8 mouse cellular contexts compared by ENCODE assay signal in the genomic region with DNA sequence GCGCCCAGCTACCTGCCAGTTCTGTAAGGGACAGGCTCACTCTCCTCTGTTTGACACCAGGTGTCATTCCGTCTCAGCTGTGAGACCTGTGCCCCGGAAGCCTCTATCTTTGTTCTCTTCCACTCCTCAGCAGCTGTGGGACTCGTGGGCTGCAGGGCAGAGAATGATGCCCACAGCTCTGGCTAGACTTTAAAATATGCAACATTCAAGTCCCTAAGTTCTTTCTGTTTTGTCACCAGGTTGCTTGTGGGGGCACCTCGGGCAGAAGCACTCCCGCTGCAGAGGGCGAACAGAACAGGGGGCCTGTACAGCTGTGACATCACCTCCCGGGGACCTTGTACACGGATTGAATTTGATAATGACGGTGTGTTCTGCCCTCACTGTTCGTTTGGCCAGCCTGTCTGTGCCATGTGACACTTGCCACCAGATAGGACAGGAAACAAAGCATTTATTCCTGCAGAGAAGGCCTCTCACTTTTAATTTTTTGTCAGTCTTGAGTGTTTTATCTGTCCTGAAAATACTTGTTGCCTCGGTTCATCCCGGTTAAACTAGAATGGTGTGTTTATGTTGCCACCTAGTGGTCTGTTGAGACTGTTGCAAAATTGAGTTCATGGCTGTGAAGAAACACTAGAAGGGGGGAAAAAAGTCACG. TPM values are rescaled to one million over a fixed set of nuclear protein-coding genes. Genes with fewer than 3 reads are reported as not detected.
DNase-seq lines count a peak whose midpoint lies in the region; ATAC-seq lines count a peak whose summit lies in the region.

No protein-coding gene starts in this region.

- DNase-seq in lung, adult 18-20 months = no peak
- peak; percentile 76 for DNase-seq in adipocyte (ENCODE audit: low spot score)
- peak; percentile 41 for DNase-seq in retina, postnatal 7 days (ENCODE audit: low read depth, low spot score)
- no peak for DNase-seq in spleen, postnatal 14 days (ENCODE audit: low spot score in 2 of 2)
- no peak for DNase-seq in urinary bladder, postnatal 25 days (ENCODE audit: low spot score)

- no peak overlapping the region for H3K9ac ChIP-seq in lung, embryonic 15.5 days
- no peak overlapping the region for H3K9ac ChIP-seq in embryonic facial prominence, embryonic 15.5 days
- H3K9ac ChIP-seq in limb, embryonic 13.5 days = no peak overlapping the region

- no peak overlapping the region; the same call in 1 of the 2 replicates for H3K4me2 ChIP-seq in lung, embryonic 15.5 days
- H3K4me2 ChIP-seq in embryonic facial prominence, embryonic 15.5 days (replicated peaks) = peak overlapping the region; percentile 36
- H3K4me2 ChIP-seq in limb, embryonic 13.5 days (replicated peaks) = 0 out of 2 replicates have a peak overlapping the region, but pooled peaks have one; percentile 5

- no peak overlapping the region for H3K27ac ChIP-seq in lung, embryonic 15.5 days
- 0 out of 2 replicates have a peak overlapping the region, but pooled peaks have one; percentile 22 for H3K27ac ChIP-seq in embryonic facial prominence, embryonic 15.5 days (replicated peaks)
- H3K27ac ChIP-seq in limb, embryonic 13.5 days = no peak overlapping the region

- H3K27me3 ChIP-seq in lung, embryonic 15.5 days = no peaks in the 10 kb centered on the region
- H3K27me3 ChIP-seq in embryonic facial prominence, embryonic 15.5 days = no peaks in the 10 kb centered on the region
- H3K27me3 ChIP-seq in limb, embryonic 13.5 days = no peaks in the 10 kb centered on the region

- WGBS in lung, embryonic 15.5 days = 29% methylated on average over 14 of the region's 14 CpGs
- WGBS in embryonic facial prominence, embryonic 15.5 days = 21% methylated on average over 14 of the region's 14 CpGs
- 36% methylated on average over 14 of the region's 14 CpGs for WGBS in limb, embryonic 13.5 days

- 0 out of 2 replicates have a peak, but pooled peaks cover 6% of the 10 kb centered on the region for H3K36me3 ChIP-seq in lung, embryonic 15.5 days
- no peaks in the 10 kb centered on the region; the same call in 1 of the 2 replicates for H3K36me3 ChIP-seq in embryonic facial prominence, embryonic 15.5 days
- H3K36me3 ChIP-seq in limb, embryonic 13.5 days = no peaks in the 10 kb centered on the region

- H3K4me1 ChIP-seq in lung, embryonic 15.5 days = peaks cover 43% of the 10 kb centered on the region
- H3K4me1 ChIP-seq in embryonic facial prominence, embryonic 15.5 days = peaks cover 40% of the 10 kb centered on the region
- H3K4me1 ChIP-seq in limb, embryonic 13.5 days = peaks cover 33% of the 10 kb centered on the region

- no peaks in the 10 kb centered on the region for H3K9me3 ChIP-seq in lung, embryonic 15.5 days
- H3K9me3 ChIP-seq in embryonic facial prominence, embryonic 15.5 days (replicated peaks) = no peaks in the 10 kb centered on the region
- no peaks in the 10 kb centered on the region for H3K9me3 ChIP-seq in limb, embryonic 13.5 days

- ATAC-seq in lung, embryonic 15.5 days (ENCODE audit: borderline replicate concordance, extremely low read depth, low FRiP score, low TSS enrichment) = peak; percentile 45; the same call in 1 of the 2 replicates
- no peak for ATAC-seq in embryonic facial prominence, embryonic 15.5 days (ENCODE audit: insufficient number of reproducible peaks, low FRiP score, low TSS enrichment, low read depth)
- ATAC-seq in limb, embryonic 13.5 days (ENCODE audit: low FRiP score, low read depth) = no peak

- no peak overlapping the region for H3K4me3 ChIP-seq in lung, embryonic 15.5 days
- H3K4me3 ChIP-seq in embryonic facial prominence, embryonic 15.5 days (replicated peaks) = no peak overlapping the region
- no peak overlapping the region for H3K4me3 ChIP-seq in limb, embryonic 13.5 days

RNA-seq across cellular contexts. Expression of a gene that starts 56.5 kb away (rescaled TPM):
- 48.6 and 50.1 TPM in 2 replicates for polyA plus RNA-seq in lung, embryonic 15.5 days (2015; fragmentation: Nextera tagmentation; extraction: Ambion mirVana)
- polyA plus RNA-seq in embryonic facial prominence, embryonic 15.5 days (2015; fragmentation: Nextera tagmentation; extraction: Ambion mirVana) = 49.0 and 58.1 TPM in 2 replicates
- polyA plus RNA-seq in limb, embryonic 13.5 days (2015; fragmentation: Nextera tagmentation; extraction: Ambion mirVana) = 55.2 and 58.7 TPM in 2 replicates

Comparison
In these comparisons a context has a peak if more than half of its experiments do, and no peak if none do; other contexts are left out.
1. DNase-seq: peak in adipocyte (single experiment) and retina, postnatal 7 days (single experiment); none in lung, adult 18-20 months (0 of 2), spleen, postnatal 14 days (0 of 2) and urinary bladder, postnatal 25 days (single experiment).